Mouse (Mus musculus): ENCODE measurements around the gene Gimap4. TPM values are rescaled to one million over a fixed set of nuclear protein-coding genes. Genes with fewer than 3 reads are reported as not detected.

Gimap4 gene
- total and polyA plus RNA-seq, 3 experiments: 0.12 to 0.25 TPM; not detected in 1

- Histone ChIP-seq H3K4me3 (ENCODE audit: control insufficient read depth in 1 of 2, insufficient read depth in 1 of 2, low read depth in 2 of 2, low read length in 2 of 2) (no peak overlapping the region), H3K9me3 (replicated peaks; ENCODE audit: insufficient read depth, low read length) (no peaks in the 10 kb centered on the region), H3K9ac (ENCODE audit: control insufficient read depth, low read depth, low read length, poor library complexity, severe bottlenecking) (no peak overlapping the region), H3K27ac (ENCODE audit: control insufficient read depth, low read depth, low read length) (no peak overlapping the region), H3K27me3 (ENCODE audit: control insufficient read depth in 1 of 2, insufficient read depth in 2 of 2, low read length in 2 of 2) (no peaks in the 10 kb centered on the region), H3K36me3 (ENCODE audit: control insufficient read depth in 1 of 2, insufficient read depth in 2 of 2, low read length in 2 of 2) (no peaks in the 10 kb centered on the region), H3K4me1 (ENCODE audit: control insufficient read depth in 1 of 2, insufficient read depth in 2 of 2, low read length in 2 of 2) (no peaks in the 10 kb centered on the region), H3K79me2 (ENCODE audit: control insufficient read depth, insufficient read depth, low read length, poor library complexity) (no peaks in the 10 kb centered on the region)
- TF ChIP-seq ZMIZ1 (IDR thresholded peaks at IDR 0.05; ENCODE audit: low read depth, low read length) (no peak), MAX (IDR thresholded peaks at IDR 0.05; ENCODE audit: low read length) (no peak), USF2 (IDR thresholded peaks at IDR 0.05; ENCODE audit: borderline replicate concordance in 1 of 2, insufficient read depth in 1 of 2, low read depth in 1 of 2, low read length in 2 of 2) (no peak), TBP (IDR thresholded peaks at IDR 0.05; ENCODE audit: low read depth, low read length) (no peak), MAZ (IDR thresholded peaks at IDR 0.05; ENCODE audit: low read depth, low read length) (no peak), NELFE (IDR thresholded peaks at IDR 0.05; ENCODE audit: low read depth, low read length) (no peak), CHD2 (IDR thresholded peaks at IDR 0.05; ENCODE audit: low read length) (no peak), JUND (IDR thresholded peaks at IDR 0.05; ENCODE audit: low read depth, low read length) (no peak), RAD21 (IDR thresholded peaks at IDR 0.05; ENCODE audit: low read depth, low read length) (no peak), ZC3H11A (IDR thresholded peaks at IDR 0.05; ENCODE audit: low read depth, low read length) (no peak), ZNF384 (IDR thresholded peaks at IDR 0.05; ENCODE audit: low read depth, low read length) (no peak), UBTF (IDR thresholded peaks at IDR 0.05; ENCODE audit: borderline replicate concordance, insufficient read depth, low read depth, low read length) (no peak), MEF2A (IDR thresholded peaks at IDR 0.05; ENCODE audit: extremely low read depth, insufficient replicate concordance, low read depth, low read length, poor library complexity, severe bottlenecking) (no peak), USF1 (IDR thresholded peaks at IDR 0.05; ENCODE audit: low read depth, low read length) (no peak)
- DNase-seq (ENCODE audit: low read depth, low spot score): no peak
These were observed 19.6 kb upstream of the Gimap4 start for GRCm38 (mm10) chr6:48664750-48665149.

- H3K27ac ChIP-seq (ENCODE audit: control insufficient read depth, low read depth, low read length): no peak overlapping the region
- no peaks in the 10 kb centered on the region for H3K36me3 ChIP-seq (ENCODE audit: control insufficient read depth in 1 of 2, insufficient read depth in 2 of 2, low read length in 2 of 2)
- no peaks in the 10 kb centered on the region for H3K4me1 ChIP-seq (ENCODE audit: control insufficient read depth in 1 of 2, insufficient read depth in 2 of 2, low read length in 2 of 2)
- H3K27me3 ChIP-seq (ENCODE audit: control insufficient read depth in 1 of 2, insufficient read depth in 2 of 2, low read length in 2 of 2): no peaks in the 10 kb centered on the region
- no peaks in the 10 kb centered on the region for H3K9me3 ChIP-seq (replicated peaks; ENCODE audit: insufficient read depth, low read length)
- no peak for DNase-seq (ENCODE audit: low read depth, low spot score)
- H3K9ac ChIP-seq (ENCODE audit: control insufficient read depth, low read depth, low read length, poor library complexity, severe bottlenecking): no peak overlapping the region
- TF ChIP-seq MAZ (IDR thresholded peaks at IDR 0.05; ENCODE audit: low read depth, low read length): no peak
- TF ChIP-seq ZC3H11A (IDR thresholded peaks at IDR 0.05; ENCODE audit: low read depth, low read length): no peak
- TF ChIP-seq CHD2 (IDR thresholded peaks at IDR 0.05; ENCODE audit: low read length): no peak
- no peak for TF ChIP-seq KAT2A (conservative IDR thresholded peaks at IDR 0.05; ENCODE audit: low read depth, low read length)
- TF ChIP-seq MAFK (IDR thresholded peaks at IDR 0.05; ENCODE audit: borderline replicate concordance, low read depth, low read length): no peak
- no peak for TF ChIP-seq POLR2AphosphoS5 (IDR thresholded peaks at IDR 0.05; ENCODE audit: borderline replicate concordance, low read depth, low read length)
- TF ChIP-seq RAD21 (IDR thresholded peaks at IDR 0.05; ENCODE audit: low read depth, low read length): no peak
- TF ChIP-seq HCFC1 (IDR thresholded peaks at IDR 0.05; ENCODE audit: low read depth, low read length): no peak
- no peak for TF ChIP-seq MXI1 (IDR thresholded peaks at IDR 0.05; ENCODE audit: low read depth, low read length)
- TF ChIP-seq TAL1 (IDR thresholded peaks at IDR 0.05; ENCODE audit: low read length): no peak
- TF ChIP-seq TBP (IDR thresholded peaks at IDR 0.05; ENCODE audit: low read depth, low read length): no peak
- TF ChIP-seq ELF1 (IDR thresholded peaks at IDR 0.05; ENCODE audit: low read depth, low read length): no peak
- no peak for TF ChIP-seq TCF12 (IDR thresholded peaks at IDR 0.05; ENCODE audit: low read depth, low read length)
- no peak for TF ChIP-seq JUND (IDR thresholded peaks at IDR 0.05; ENCODE audit: low read depth, low read length)
- TF ChIP-seq MYC (IDR thresholded peaks at IDR 0.05; ENCODE audit: low read depth, low read length): no peak
- no peak overlapping the region for H3K4me3 ChIP-seq (ENCODE audit: control insufficient read depth in 1 of 2, insufficient read depth in 1 of 2, low read depth in 2 of 2, low read length in 2 of 2)
- no peaks in the 10 kb centered on the region for H3K79me2 ChIP-seq (ENCODE audit: control insufficient read depth, insufficient read depth, low read length, poor library complexity)
These were observed 18.9 kb upstream of the Gimap4 start for GRCm38 (mm10) chr6:48665471-48665870.

Measured in MEL (cell line).